Mouse (Mus musculus): ENCODE measurements around the gene Mocs3.

- TF ChIP-seq CTCF (IDR thresholded peaks at IDR 0.05; ENCODE audit: low read depth, low read length) (no peak), POLR2A (IDR thresholded peaks at IDR 0.05; ENCODE audit: borderline replicate concordance, low read depth, low read length) (no peak)
These were observed 22.3 kb downstream of the Mocs3 start for GRCm38 (mm10) chr2:168252639-168253292.
